Mouse (Mus musculus) c-Kit-positive CD71-positive TER-119-positive erythroid progenitor cells, embryonic 14.5 days (primary cell): Measurements from ENCODE around the gene Ache.
"Not testable (repeated sequence)": the region's sequence is repeated elsewhere in the genome, so short reads cannot be mapped to it uniquely, and the experiment has no call there.

ENCODE experiments used
- DNase-seq: peaks from one replicate; pipeline ENCODE4 v3.0.0-alpha.2; 2013; ENCODE audit warnings: low spot score

Ache gene

GRCm38 (mm10) chr5:137287032-137287952 is at the start of gene Ache:
TSS of gene Ache (plus strand) at chr5:137287519.
- no peak for DNase-seq

- DNase-seq = no peak
Measured at GRCm38 (mm10) chr5:137263897-137264720, 23.2 kb upstream of the Ache start.

GRCm38 (mm10) chr5:137264787-137265186 is 22.5 kb upstream of the Ache start:
- no peak for DNase-seq

GRCm38 (mm10) chr5:137268131-137268910 is 19.0 kb upstream of the Ache start:
- no peak for DNase-seq

- no peak for DNase-seq
Measured at GRCm38 (mm10) chr5:137277360-137278342, 9.7 kb upstream of the Ache start.

- not testable (repeated sequence) for DNase-seq
Measured at GRCm38 (mm10) chr5:137284411-137284810, 2.9 kb upstream of the Ache start.

GRCm38 (mm10) chr5:137285045-137285444 is 2.3 kb upstream of the Ache start:
- peak; percentile 79 for DNase-seq

- no peak for DNase-seq
Measured at GRCm38 (mm10) chr5:137285986-137286385, 1.3 kb upstream of the Ache start.

- peak; percentile 76 for DNase-seq
Measured at GRCm38 (mm10) chr5:137286655-137287031, 676 bp upstream of the Ache start.

- no peak for DNase-seq
Measured at GRCm38 (mm10) chr5:137287953-137288743, 829 bp downstream of the Ache start.

- DNase-seq = peak; percentile 68
Measured at GRCm38 (mm10) chr5:137288999-137289470, 1.7 kb downstream of the Ache start.

GRCm38 (mm10) chr5:137289591-137290365 is 2.5 kb downstream of the Ache start:
- peak; percentile 96 for DNase-seq

GRCm38 (mm10) chr5:137290677-137291076 is 3.4 kb downstream of the Ache start:
- peak; percentile 83 for DNase-seq

GRCm38 (mm10) chr5:137291381-137291926 is 4.1 kb downstream of the Ache start:
- no peak for DNase-seq

- peak; percentile 79 for DNase-seq
Measured at GRCm38 (mm10) chr5:137293282-137293681, 6.0 kb downstream of the Ache start.

GRCm38 (mm10) chr5:137293839-137294743 is 6.8 kb downstream of the Ache start, which contains the start of gene Ufsp1:
TSS of gene Ufsp1 (plus strand) at chr5:137294629.
- peak; percentile 92 for DNase-seq

- DNase-seq = no peak
Measured at GRCm38 (mm10) chr5:137294744-137295093, 7.4 kb downstream of the Ache start.

- no peak for DNase-seq
Measured at GRCm38 (mm10) chr5:137295296-137295695, 8.0 kb downstream of the Ache start.
